Mouse (Mus musculus) forebrain, embryonic 14.5 days (tissue): Measurements from ENCODE around the gene Traf2. TPM values are rescaled to one million over a fixed set of nuclear protein-coding genes. Genes with fewer than 3 reads are reported as not detected.
A peak's percentile ranks its signal among the peaks of the same experiment; 100 is the strongest.

Experiments used
- ATAC-seq: fragments of 200-750 bp; cut with Nextera tagmentation; 2 replicates; pipeline ENCODE4 v1.8.0; 2017; ENCODE audit warnings: mild to moderate bottlenecking, moderate library complexity
- DNase-seq: peaks from one replicate; pipeline ENCODE4 v3.0.0-alpha.2; 2015; ENCODE audit warnings: low spot score
- H3K27ac ChIP-seq: fragments of 300-500 bp; sonication (generic); 2 replicates; pipeline ENCODE4 v1.5.1; 2014; ENCODE audit warnings: low read depth, mild to moderate bottlenecking, control low read depth, low read length, moderate library complexity
- H3K27me3 ChIP-seq: fragments of 300-500 bp; sonication (generic); replicated peaks from 2 replicates; pipeline ENCODE4 v1.6.1; 2014; ENCODE audit warnings: low read length, control low read depth, mixed read lengths; ENCODE audit not compliant: control insufficient read depth, insufficient read depth
- H3K36me3 ChIP-seq: fragments of 300-500 bp; sonication (generic); 2 replicates; pipeline ENCODE4 v1.6.1; 2014; ENCODE audit warnings: low read length, control low read depth; ENCODE audit not compliant: control insufficient read depth, insufficient read depth
- H3K4me1 ChIP-seq: fragments of 300-500 bp; sonication (generic); 2 replicates; pipeline ENCODE4 v1.6.1; 2014; ENCODE audit warnings: antibody characterized with exemption, low read length, control low read depth; ENCODE audit not compliant: control insufficient read depth, insufficient read depth
- H3K4me2 ChIP-seq: fragments of 300-500 bp; sonication (generic); 2 replicates; pipeline ENCODE4 v1.6.1; 2014; ENCODE audit warnings: mild to moderate bottlenecking, control low read depth, low read length
- H3K4me3 ChIP-seq: fragments of 300-500 bp; sonication (generic); 2 replicates; pipeline ENCODE4 v1.5.1; 2014; ENCODE audit warnings: low read depth, low read length, control low read depth
- H3K9ac ChIP-seq: fragments of 300-500 bp; sonication (generic); 2 replicates; pipeline ENCODE4 v1.6.1; 2014; ENCODE audit warnings: mild to moderate bottlenecking, low read length, control low read depth, moderate library complexity
- H3K9me3 ChIP-seq: fragments of 300-500 bp; sonication (generic); replicated peaks from 2 replicates; pipeline ENCODE4 v1.6.1; 2016; ENCODE audit warnings: low read length, control low read depth, mixed read lengths; ENCODE audit not compliant: control insufficient read depth
- WGBS: fragments of 180-500 bp; shearing (Covaris S2); extraction: QIAGEN DNeasy Blood & Tissue Kit; methylation state at CpG from one replicate; pipeline ENCODE4 v1.1.7; 2014; 5-methylcytosine and 5-hydroxymethylcytosine counted together
- polyA plus RNA-seq: library from polyadenylated mRNA; unstranded; fragments of >200 nt; fragmentation: Nextera tagmentation; extraction: Ambion mirVana; gene quantifications from 2 replicates; pipeline ENCODE4 v1.2.1, GENCODE M21; 2014

Traf2 gene
- polyA plus RNA-seq: 26.7 and 29.4 TPM in 2 replicates

DNA sequence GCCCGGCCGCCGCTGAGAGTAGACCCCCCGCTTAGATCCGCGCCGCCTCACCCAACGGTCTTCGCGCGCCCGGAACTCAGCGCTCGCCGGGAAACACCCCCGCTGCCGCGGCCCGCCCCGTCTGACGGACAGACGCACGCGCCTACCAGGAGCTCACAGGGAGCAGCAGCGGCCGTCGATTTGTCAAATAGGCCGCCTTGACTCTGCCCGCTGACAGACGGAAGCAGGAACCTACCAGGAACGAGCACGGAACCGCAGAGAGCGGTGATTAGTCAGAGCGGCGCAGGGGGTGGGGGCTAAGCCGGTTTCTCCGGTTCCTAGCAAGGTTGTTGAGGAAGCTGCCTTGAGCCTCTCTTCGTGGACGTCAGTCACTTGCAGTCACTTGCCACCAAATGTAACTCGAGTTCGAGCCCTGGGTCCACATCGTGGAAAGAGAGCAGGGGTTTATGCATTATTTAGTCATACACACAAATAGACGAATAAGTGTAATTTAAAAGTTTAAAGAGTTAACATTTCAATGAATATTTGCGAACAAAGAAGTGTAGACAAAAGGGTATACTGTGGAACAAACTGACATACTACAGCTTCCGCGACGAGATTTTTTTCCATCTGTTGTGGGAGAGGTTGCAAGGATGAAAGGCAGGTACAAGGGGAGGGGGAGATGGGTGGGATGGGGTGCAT lies at the start of gene Traf2:
TSS of gene Traf2 (minus strand) at position 130 of the 681 bp plus-strand sequence.
- peak within 1 kb of the TSS; percentile 77 for H3K4me2 ChIP-seq
- no peaks in the 10 kb centered on the region for H3K27me3 ChIP-seq
- H3K9me3 ChIP-seq: no peaks in the 10 kb centered on the region
- no peaks in the 10 kb centered on the region for H3K36me3 ChIP-seq
- H3K4me3 ChIP-seq: peak within 1 kb of the TSS; percentile 68
- H3K27ac ChIP-seq: no peak within 1 kb of the TSS; the same call in 1 of the 2 replicates
- H3K4me1 ChIP-seq: peaks cover 12% of the 10 kb centered on the region
- DNase-seq: peak; percentile 99
- peak within 1 kb of the TSS; percentile 78 for H3K9ac ChIP-seq
- peak; percentile 100 for ATAC-seq
- 3% methylated on average over 35 of the region's 48 CpGs for WGBS

DNA sequence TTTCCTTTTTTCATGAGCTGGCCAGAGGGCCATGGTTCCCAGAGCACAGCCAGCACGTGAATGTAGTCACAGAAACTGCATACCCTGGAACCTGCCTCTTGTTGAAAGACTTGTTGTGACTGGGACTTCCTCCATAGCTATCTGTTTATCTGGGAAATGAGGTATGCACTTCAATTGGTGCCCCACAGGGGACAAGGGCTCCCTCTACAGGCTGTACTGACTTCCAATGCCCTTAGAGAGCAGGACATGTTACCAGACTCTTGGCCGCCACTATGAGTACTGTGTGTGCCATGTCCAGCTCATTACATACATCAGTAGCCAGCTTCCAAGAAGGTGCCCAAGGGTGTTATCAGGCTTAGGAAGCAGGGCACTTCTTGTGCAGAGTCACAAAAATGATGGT lies 45.1 kb upstream of the Traf2 start:
- no peaks in the 10 kb centered on the region for H3K27me3 ChIP-seq
- ATAC-seq (no peak), DNase-seq (no peak)
- WGBS: 87% methylated on average over 2 of the region's 2 CpGs
- H3K9ac ChIP-seq: no peak overlapping the region
- no peak overlapping the region for H3K4me2 ChIP-seq
- no peaks in the 10 kb centered on the region for H3K4me1 ChIP-seq
- peaks cover 87% of the 10 kb centered on the region for H3K36me3 ChIP-seq
- no peak overlapping the region for H3K27ac ChIP-seq
- no peaks in the 10 kb centered on the region for H3K9me3 ChIP-seq
- no peak overlapping the region for H3K4me3 ChIP-seq

DNA sequence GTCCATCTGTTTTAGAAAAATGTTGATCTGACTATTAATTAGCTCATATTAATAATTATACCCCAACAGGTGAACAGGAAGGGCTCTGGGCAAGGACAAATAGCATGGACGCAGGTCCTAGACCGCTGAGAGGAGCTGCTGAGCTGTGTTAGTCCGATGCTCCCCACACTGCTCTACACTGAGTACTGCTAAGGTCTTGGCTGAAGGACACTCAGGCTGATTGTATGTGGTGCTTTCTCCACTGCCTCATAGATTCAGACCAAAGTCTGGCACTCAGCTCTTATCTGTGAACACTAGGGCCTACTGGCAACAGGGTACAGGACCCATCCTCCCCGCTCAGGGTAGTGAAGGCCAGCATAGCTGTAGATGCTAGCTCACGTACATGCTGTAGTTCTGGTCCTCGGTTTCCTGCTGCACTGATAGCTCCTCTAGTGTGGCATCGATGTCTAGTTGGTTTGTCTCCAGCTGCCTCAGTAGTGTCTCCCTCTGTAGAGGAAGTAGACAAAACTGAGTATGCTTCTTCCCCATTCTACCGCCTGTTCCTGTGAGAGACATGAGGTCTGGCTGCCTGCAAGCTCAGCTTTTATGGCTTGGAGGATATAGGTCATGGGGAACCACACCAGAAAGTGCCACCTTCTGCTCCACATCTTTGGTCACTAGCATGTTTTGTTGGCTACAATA lies 41.6 kb upstream of the Traf2 start:
- DNase-seq (no peak), ATAC-seq (no peak)
- Histone ChIP-seq H3K4me1 (no peaks in the 10 kb centered on the region), H3K4me3 (no peak overlapping the region), H3K4me2 (no peak overlapping the region), H3K27ac (no peak overlapping the region), H3K36me3 (peaks cover 88% of the 10 kb centered on the region), H3K9ac (no peak overlapping the region), H3K9me3 (no peaks in the 10 kb centered on the region), H3K27me3 (no peaks in the 10 kb centered on the region)
- WGBS: 97% methylated on average over 8 of the region's 8 CpGs

DNA sequence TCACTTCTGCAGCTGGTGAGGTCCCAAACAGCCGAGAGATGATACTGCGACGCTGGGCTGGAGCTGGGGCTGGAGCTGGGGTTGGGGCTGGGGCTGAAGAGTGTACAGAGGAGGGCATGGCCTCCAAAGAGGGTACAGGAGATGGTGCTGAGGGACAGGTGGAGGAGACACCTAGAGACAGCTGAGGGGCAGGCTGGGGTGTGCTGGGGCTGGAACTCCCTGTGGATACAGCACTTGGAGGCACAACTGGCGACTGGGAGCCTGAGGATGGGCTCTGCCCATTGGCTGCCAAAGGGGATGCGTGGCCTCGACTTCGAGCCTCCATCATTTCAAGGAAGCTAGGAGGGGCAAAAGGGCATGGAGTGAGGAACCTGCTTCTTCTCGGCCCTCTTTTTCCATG lies 40.5 kb upstream of the Traf2 start:
- no peak for DNase-seq
- Histone ChIP-seq H3K4me1 (peaks cover 4% of the 10 kb centered on the region; the same call in 1 of the 2 replicates), H3K27ac (no peak overlapping the region), H3K4me2 (no peak overlapping the region), H3K27me3 (no peaks in the 10 kb centered on the region), H3K36me3 (peaks cover 81% of the 10 kb centered on the region), H3K4me3 (no peak overlapping the region), H3K9me3 (no peaks in the 10 kb centered on the region), H3K9ac (no peak overlapping the region)
- ATAC-seq: no peak
- 93% methylated on average over 8 of the region's 8 CpGs for WGBS

DNA sequence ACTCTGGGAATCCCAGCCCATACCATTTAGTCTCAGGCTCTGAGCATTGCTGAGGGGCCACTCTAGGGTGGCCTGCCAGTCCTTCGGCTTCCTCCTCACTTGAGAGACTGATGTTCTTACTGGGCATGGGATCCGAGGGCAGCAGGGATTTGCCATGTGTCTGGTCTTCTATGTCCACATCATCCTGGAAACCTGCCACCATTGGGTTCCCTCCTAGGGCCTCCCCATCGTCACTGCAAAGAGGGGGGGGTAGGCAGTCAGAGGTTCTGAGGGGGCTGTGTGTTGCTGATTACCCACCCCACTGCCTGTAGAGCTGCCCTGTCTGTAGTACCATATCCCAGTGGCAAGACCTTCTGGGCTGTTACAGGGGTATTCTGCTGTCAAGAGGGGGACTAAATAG lies 38.9 kb upstream of the Traf2 start:
- H3K4me2 ChIP-seq: no peak overlapping the region
- H3K9ac ChIP-seq: no peak overlapping the region
- no peak overlapping the region for H3K27ac ChIP-seq
- no peak overlapping the region for H3K4me3 ChIP-seq
- peaks cover 64% of the 10 kb centered on the region for H3K36me3 ChIP-seq
- WGBS: 80% methylated on average over 3 of the region's 3 CpGs
- H3K27me3 ChIP-seq: peaks cover 4% of the 10 kb centered on the region
- H3K9me3 ChIP-seq: no peaks in the 10 kb centered on the region
- ATAC-seq (no peak), DNase-seq (no peak)
- peaks cover 6% of the 10 kb centered on the region; the same call in 1 of the 2 replicates for H3K4me1 ChIP-seq

DNA sequence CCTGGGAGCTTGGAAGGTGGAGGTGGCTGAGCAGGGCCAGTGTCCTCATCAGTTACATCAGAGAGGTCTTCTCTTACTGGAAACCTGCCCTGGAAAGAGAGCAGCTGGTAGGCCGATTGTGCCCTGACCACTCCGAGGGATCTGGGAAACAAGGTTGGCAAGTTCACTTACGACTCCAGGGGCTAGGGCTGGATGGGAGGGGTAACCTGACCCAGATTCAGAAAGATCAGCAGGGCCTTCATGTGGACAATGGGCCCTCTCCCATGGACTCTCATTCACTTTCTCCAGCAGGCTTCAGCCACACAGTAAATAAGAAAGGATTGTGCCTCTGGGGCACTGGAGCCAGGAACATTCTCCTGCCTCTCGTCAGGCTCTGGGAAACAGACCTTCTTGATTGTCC lies 38.1 kb upstream of the Traf2 start:
- 81% methylated on average over 4 of the region's 4 CpGs for WGBS
- DNase-seq: no peak
- ATAC-seq: no peak
- Histone ChIP-seq H3K9ac (no peak overlapping the region), H3K27ac (no peak overlapping the region), H3K27me3 (peaks cover 12% of the 10 kb centered on the region), H3K36me3 (peaks cover 56% of the 10 kb centered on the region), H3K9me3 (no peaks in the 10 kb centered on the region), H3K4me2 (no peak overlapping the region), H3K4me3 (no peak overlapping the region), H3K4me1 (peaks cover 6% of the 10 kb centered on the region; the same call in 1 of the 2 replicates)

DNA sequence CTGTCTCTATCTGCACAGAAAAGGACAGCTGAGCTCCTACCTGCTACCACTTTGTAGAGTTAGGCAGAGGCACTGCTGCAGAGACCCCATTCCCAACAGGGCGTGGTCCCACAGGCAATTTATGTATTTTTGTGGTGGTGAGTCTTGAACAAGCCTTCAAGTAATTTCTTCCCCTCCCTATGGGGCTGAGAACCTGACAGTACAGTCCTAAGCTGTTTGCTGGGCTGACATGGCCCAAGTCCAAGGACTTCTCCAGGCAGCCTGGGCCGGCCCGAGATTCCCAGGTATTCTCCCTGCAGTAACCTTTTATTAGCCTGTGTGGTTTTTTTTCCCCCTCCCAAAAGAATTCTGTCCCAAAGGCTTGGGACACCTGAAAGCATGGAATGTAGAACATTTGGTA lies 37.4 kb upstream of the Traf2 start:
- Histone ChIP-seq H3K4me1 (peaks cover 6% of the 10 kb centered on the region; the same call in 1 of the 2 replicates), H3K9me3 (no peaks in the 10 kb centered on the region), H3K36me3 (peaks cover 50% of the 10 kb centered on the region), H3K9ac (no peak overlapping the region), H3K4me2 (no peak overlapping the region), H3K27ac (no peak overlapping the region), H3K27me3 (peaks cover 19% of the 10 kb centered on the region), H3K4me3 (no peak overlapping the region)
- 89% methylated on average over 3 of the region's 3 CpGs for WGBS
- ATAC-seq (no peak), DNase-seq (no peak)

DNA sequence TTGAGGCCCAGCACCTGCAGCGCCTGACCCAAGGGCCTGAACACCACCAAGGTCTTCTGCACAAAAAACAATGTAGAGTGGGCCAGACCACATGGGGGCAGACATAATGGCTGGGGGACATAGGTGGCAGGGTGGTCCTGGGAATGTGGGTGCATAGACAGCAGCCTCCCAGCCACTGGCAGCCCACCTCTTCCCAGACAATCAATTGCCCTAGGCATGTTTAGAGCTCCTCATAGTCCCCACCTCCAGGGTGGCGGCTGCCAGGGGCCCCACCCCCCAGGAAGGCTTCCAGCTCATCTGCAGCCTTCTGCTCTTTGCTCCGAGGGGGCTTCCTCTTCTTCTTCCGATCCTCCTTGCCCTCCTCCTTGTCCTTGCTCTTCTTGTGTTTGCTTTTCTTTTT lies 36.8 kb upstream of the Traf2 start:
- Histone ChIP-seq H3K27me3 (peaks cover 24% of the 10 kb centered on the region), H3K9ac (no peak overlapping the region), H3K36me3 (peaks cover 48% of the 10 kb centered on the region), H3K27ac (no peak overlapping the region), H3K4me2 (no peak overlapping the region), H3K4me3 (no peak overlapping the region), H3K4me1 (peaks cover 6% of the 10 kb centered on the region; the same call in 1 of the 2 replicates), H3K9me3 (no peaks in the 10 kb centered on the region)
- WGBS: 68% methylated on average over 4 of the region's 4 CpGs
- DNase-seq (no peak), ATAC-seq (no peak)

DNA sequence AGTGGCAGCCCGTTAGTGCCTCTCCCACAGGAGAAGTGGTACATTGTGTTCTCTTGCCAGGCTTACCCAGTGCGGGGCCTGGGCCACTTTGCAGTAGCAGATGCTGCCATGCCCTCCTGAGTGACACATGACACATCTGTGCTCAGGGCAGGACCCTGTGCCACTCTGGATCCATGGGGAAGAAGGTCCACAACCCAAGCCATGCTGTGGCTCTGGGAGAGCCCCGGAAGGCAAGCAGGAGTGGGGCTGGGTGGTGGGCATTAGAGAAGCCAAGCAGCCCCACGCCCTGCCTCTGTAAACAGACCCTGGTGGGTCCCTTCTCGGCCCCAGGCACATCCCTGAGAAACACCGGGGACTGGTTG lies 36.4 kb upstream of the Traf2 start:
- Histone ChIP-seq H3K36me3 (peaks cover 44% of the 10 kb centered on the region), H3K9me3 (no peaks in the 10 kb centered on the region), H3K4me2 (no peak overlapping the region), H3K4me1 (peaks cover 6% of the 10 kb centered on the region; the same call in 1 of the 2 replicates), H3K9ac (peak overlapping the region; percentile 32), H3K4me3 (no peak overlapping the region), H3K27me3 (peaks cover 29% of the 10 kb centered on the region), H3K27ac (0 out of 2 replicates have a peak overlapping the region, but pooled peaks have one; percentile 5)
- ATAC-seq (no peak), DNase-seq (no peak)
- 84% methylated on average over 6 of the region's 6 CpGs for WGBS
